Mouse (Mus musculus): Measurements from ENCODE around the gene Cetn2. TPM values are rescaled to one million over a fixed set of nuclear protein-coding genes. Genes with fewer than 3 reads are reported as not detected.

Gene Cetn2
- 10 to 100 TPM; 45.9 to 46.0 TPM for total RNA-seq (2021)
- long read RNA-seq, experiment 1, transcript Cetn2-203 (5 exons, 1,286 nt): major isoform, 70 of 86 reads
- long read RNA-seq, experiment 1, transcript Cetn2-201 (4 exons, 1,026 nt): minor isoform, 13 of 86 reads
- long read RNA-seq, experiment 1, partial matches to known transcripts: 0 of 86 reads
- long read RNA-seq, experiment 1, other reads (novel, unspliced or antisense): 3 of 86 reads
- long read RNA-seq, experiment 2, transcript Cetn2-201 (4 exons, 1,026 nt): minor isoform, 7 of 63 reads
- long read RNA-seq, experiment 2, transcript Cetn2-203 (5 exons, 1,286 nt): major isoform, 52 of 63 reads
- long read RNA-seq, experiment 2, partial matches to known transcripts: 4 of 63 reads
- long read RNA-seq, experiment 2, other reads (novel, unspliced or antisense): 0 of 63 reads

DNA sequence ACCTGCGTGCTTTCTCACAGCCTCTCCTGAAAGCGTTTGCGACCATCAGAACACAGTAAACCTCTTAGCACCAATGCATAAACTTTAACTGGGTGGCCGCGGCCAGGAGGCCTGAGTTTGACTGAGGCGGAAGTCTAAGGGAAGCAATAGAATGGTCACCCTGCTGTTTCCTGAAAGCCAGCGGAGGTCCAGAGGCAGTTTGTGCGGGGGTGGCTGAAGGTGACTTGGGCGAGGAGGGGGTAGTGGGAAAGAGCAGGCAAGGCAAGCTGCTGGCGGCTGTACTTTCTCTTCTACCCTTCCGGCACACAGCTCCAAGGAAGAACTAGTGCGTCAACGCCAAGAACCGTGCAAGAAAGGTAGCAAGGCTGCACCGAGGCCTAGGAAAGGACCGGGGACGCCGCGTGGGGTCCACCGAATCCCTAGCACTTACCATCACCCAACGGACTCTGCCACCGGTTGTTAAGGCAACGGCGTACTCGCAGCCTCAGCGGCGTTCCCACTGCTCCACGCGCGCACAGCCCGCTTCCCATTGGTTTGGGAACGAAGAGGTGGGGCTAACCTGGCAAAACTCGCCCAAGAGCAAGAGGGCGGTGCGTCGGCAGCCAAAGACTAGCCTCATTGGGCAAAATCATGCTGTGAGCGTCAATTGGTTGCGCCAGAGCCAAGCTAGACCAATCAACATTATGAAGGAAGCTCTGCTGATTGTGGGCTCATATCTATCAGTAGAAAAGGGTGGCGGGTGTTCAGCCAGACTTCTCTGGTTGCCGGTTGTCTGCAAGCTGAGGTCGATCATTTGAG lies at the start of gene Cetn2, which contains the start of gene Nsdhl:
TSS of gene Cetn2 (minus strand) at position 528 of the 798 bp plus-strand sequence.
TSS of gene Nsdhl (plus strand) at position 674 of the 798 bp plus-strand sequence.
- DNase-seq (ENCODE audit: low spot score in 2 of 2): peak; percentile 36 to 72

DNA sequence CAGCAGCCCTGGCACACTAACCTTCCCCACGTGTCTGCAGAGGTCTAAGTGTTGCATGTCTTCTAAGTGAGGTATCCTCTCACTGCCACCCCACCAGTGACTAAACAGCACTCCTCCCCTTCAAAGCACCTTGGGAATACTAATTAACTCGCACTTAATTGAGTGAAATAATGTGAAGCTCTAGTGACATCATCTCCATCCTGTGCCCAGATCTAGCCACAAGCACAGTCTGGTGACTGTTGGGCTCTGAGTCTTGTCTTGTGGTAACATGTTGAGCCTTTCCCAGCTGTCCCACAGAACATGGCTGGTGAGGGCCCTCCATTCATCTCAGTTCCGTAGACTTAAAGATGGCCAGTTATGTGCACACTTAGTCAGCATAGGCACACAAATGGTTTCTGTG lies 44.5 kb upstream of the Cetn2 start:
- DNase-seq (ENCODE audit: low spot score in 2 of 2): no peak

- DNase-seq (ENCODE audit: low spot score in 2 of 2): no peak
These were observed 43.3 kb upstream of the Cetn2 start for GRCm38 (mm10) chrX:72961511-72961910.

- DNase-seq (ENCODE audit: low spot score in 2 of 2): no peak
These were observed 42.2 kb upstream of the Cetn2 start for GRCm38 (mm10) chrX:72960431-72960830.

DNA sequence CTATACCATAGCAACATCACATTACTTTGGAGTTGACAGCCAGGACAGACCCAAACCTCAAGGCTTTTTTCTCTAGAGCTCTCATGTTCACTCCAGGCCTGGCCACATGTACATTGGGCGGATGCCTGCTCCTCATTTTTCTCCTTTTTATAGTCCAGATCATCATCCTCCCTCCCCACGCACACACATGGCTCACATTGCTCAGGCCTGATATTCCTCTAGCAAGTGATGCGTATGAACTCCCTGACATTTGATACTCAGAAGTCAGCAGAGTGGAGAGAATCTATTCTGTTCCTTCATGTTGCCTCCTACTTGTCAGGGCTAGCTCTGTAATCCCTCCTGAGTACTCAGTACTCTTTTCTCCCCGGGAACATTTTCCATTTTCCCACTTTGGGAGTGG lies 38.3 kb upstream of the Cetn2 start:
- DNase-seq (ENCODE audit: low spot score in 2 of 2): no peak

DNA sequence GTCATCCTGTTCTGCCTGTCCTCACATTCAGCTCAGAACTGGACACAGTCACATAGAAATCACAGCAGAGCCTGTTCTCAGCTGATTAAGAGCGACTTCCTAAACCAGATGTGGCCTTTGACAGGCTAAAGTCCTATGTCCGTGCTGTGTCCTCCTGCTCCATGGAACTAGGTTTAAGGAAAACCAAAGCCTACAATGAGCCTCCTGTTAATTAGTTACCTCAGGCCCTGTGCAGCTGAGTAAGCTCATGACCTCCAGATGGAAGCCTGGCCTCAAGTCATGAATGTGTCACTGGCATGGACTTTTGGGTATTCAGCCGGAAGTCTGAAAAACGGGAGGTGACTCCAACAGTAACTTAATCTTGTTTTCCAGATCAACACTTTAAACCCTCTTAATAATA lies 35.3 kb upstream of the Cetn2 start:
- DNase-seq (ENCODE audit: low spot score in 2 of 2): no peak

GRCm38 (mm10) chrX:72921391-72921790 lies 3.2 kb upstream of the Cetn2 start:
- no peak for DNase-seq (ENCODE audit: low spot score in 2 of 2)

DNA sequence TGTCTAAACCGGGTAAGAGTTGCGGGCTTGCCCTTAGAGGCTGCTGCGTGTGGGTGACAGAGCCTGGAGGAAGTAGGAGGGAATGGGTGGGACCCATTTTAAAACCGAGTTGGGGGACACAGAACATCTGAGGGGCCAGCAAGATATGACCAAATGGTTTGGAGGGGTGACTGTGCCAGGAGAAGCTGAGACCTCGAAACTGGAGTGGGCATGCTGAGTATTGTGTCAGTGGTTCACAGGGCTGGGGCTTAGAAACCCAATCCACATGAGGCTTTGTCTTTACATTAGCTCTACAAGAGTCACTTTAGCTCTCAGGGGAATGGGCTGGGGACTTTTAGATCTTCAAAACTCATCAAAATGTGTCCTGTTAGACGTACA lies 460 bp upstream of the Cetn2 start:
- DNase-seq (ENCODE audit: low spot score in 2 of 2): no peak

GRCm38 (mm10) chrX:72911611-72912010 lies 6.6 kb downstream of the Cetn2 start:
- DNase-seq (ENCODE audit: low spot score in 2 of 2): no peak

DNA sequence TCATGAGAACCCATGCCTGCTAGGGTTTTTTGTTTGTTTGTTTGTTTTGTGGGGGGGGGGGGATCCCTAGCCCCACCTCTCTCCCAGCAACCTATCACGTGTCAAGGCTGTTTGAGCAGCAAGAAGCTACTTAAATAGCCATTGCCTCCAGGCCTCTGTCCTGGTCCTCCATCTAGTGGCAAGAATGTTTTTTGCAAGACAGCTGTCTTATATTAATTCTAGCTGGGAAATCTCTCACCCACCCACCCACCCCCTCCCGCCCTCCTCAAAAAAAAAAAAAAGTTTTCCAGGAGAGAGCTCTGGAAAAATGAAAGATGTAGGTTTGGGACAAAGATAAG lies 9.8 kb downstream of the Cetn2 start:
- DNase-seq (ENCODE audit: low spot score in 2 of 2): no peak

- no peak for DNase-seq (ENCODE audit: low spot score in 2 of 2)
These were observed 10.4 kb downstream of the Cetn2 start for GRCm38 (mm10) chrX:72907619-72908403.

- no peak for DNase-seq (ENCODE audit: low spot score in 2 of 2)
These were observed 15.7 kb downstream of the Cetn2 start for GRCm38 (mm10) chrX:72902530-72902929.

- no peak for DNase-seq (ENCODE audit: low spot score in 2 of 2)
These were observed 22.2 kb downstream of the Cetn2 start for GRCm38 (mm10) chrX:72896055-72896437.

DNA sequence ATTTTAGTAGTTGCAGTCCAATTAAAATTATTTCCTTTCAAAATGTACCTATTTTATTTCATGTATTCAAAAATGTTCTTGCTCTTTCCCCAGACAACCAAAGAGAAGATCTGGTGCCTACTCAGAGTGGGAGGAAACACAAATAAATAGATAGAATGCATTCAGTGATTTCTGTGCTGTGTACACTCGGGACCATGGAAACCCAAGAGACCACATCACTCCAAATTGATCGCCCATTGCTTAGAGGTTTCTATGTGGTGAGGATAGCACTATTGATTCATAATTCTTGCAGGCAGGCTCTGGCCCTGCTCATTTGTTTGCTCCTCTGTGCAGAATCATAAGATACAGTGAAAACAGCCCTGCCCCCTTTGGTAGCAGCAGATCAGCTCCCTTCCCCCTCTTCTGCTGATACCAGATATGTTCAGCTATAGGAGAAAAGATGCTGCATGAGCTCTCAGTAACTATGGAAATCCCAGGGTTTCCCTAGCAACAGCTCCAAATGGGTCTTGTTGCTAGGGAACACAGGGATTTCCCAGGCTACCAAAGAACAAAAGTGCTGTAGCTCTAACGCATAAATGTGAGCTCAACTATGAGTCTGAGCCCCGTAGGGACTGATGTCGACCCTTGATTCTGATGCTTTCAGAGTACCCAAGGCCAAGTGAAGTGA lies 22.7 kb downstream of the Cetn2 start:
- no peak for DNase-seq (ENCODE audit: low spot score in 2 of 2)

Other genes starting within 250 kb of the Cetn2 start
- gene Gabrq, start 93.2 kb downstream of the Cetn2 start, total RNA-seq (2021): under 1 TPM; 0.08 to 0.20 TPM
- 10 to 100 TPM; 25.2 to 25.5 TPM for gene Nsdhl, start 146 bp upstream of the Cetn2 start, total RNA-seq (2021)
- gene Zfp185, start 68.9 kb upstream of the Cetn2 start, total RNA-seq (2021): 1 to 10 TPM; 5.3 to 7.2 TPM
- under 1 TPM in 1 of 2 experiments, not detected in 1; 0.20 TPM for gene Pnma5, start 118.7 kb upstream of the Cetn2 start, total RNA-seq (2021)
- gene Pnma3, start 146.4 kb upstream of the Cetn2 start, total RNA-seq (2021): 1 to 10 TPM; 1.5 to 1.6 TPM
- 1 to 10 TPM in 1 of 2 experiments, not detected in 1; 1.3 TPM for gene Xlr4a, start 164.1 kb upstream of the Cetn2 start, total RNA-seq (2021)
- gene Xlr3a, start 178.7 kb upstream of the Cetn2 start, total RNA-seq (2021): 1 to 10 TPM; 1.5 to 2.5 TPM
- under 1 TPM; 0.22 to 0.65 TPM for gene Gm14685, start 198.6 kb upstream of the Cetn2 start, total RNA-seq (2021)
- under 1 TPM in 1 of 2 experiments, not detected in 1; 0.31 TPM for gene Xlr5b, start 230.4 kb upstream of the Cetn2 start, total RNA-seq (2021)
- gene DXBay18, start 231.0 kb upstream of the Cetn2 start, total RNA-seq (2021): not detected